ENCODE assay signal across 17 mouse cellular contexts in the genomic region with DNA sequence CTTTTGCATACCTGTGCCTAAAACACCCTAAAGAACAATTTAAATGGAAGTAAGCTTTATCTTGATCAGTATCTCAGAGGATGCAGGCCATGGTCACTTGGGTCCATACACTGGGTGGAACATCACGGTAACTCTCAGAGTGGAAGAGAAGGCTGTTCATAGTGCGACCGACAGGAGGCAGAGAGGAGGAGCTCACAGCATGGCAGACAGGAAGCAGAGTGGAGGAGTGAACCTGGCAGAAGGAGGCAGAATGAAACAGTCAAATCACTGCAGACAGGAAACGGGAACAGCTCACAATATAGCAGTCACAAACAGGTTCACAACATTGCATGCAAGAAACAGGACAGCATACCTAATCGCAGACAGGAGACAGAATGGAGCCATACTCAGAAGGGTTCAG.
A peak's percentile ranks its signal among the peaks of the same experiment; 100 is the strongest.
DNase-seq lines count a peak whose midpoint lies in the region; ATAC-seq and TF ChIP-seq lines count a peak whose summit lies in the region.
"Had no signal": no experiment of that assay in that cellular context is flagged by ENCODE, and none has a peak within 500 bp of the region (broad histone marks: within the 10 kb centered on the region; RNA-seq: fewer than 3 reads in every experiment).

No protein-coding gene starts in this region.

- H3K4me1 ChIP-seq in forebrain, embryonic 11.5 days (replicated peaks; ENCODE audit: control insufficient read depth, insufficient read depth, low read length), result no peaks in the 10 kb centered on the region; the same call in 1 of the 2 replicates
- no peaks in the 10 kb centered on the region for H3K4me1 ChIP-seq in forebrain, embryonic 13.5 days
- no peaks in the 10 kb centered on the region for H3K4me1 ChIP-seq in lung, embryonic 14.5 days (ENCODE audit: insufficient read depth)
- H3K4me1 ChIP-seq: hindbrain, embryonic 15.5 days; midbrain, embryonic 12.5 days had no signal

- no peaks in the 10 kb centered on the region for H3K36me3 ChIP-seq in forebrain, embryonic 11.5 days (ENCODE audit: control insufficient read depth, insufficient read depth, low read length)
- H3K36me3 ChIP-seq in forebrain, embryonic 13.5 days (ENCODE audit: poor library complexity, severe bottlenecking), result no peaks in the 10 kb centered on the region
- H3K36me3 ChIP-seq in lung, embryonic 14.5 days (ENCODE audit: insufficient read depth), result no peaks in the 10 kb centered on the region
- H3K36me3 ChIP-seq: forebrain, embryonic 10.5 days; hindbrain, embryonic 15.5 days; midbrain, embryonic 12.5 days had no signal

- WGBS in forebrain, embryonic 11.5 days, result 85% methylated on average over 5 of the region's 5 CpGs
- 83% methylated on average over 5 of the region's 5 CpGs for WGBS in forebrain, embryonic 13.5 days
- WGBS in lung, embryonic 14.5 days, result 85% methylated on average over 5 of the region's 5 CpGs

- DNase-seq in forebrain, embryonic 11.5 days (ENCODE audit: low spot score), result peak; percentile 33
- DNase-seq in lung, embryonic 14.5 days, result no peak
- DNase-seq in lung, postnatal 10 days, result no peak
- peak; percentile 34 for DNase-seq in thymus, postnatal 14 days
- DNase-seq in left cerebral cortex, adult 2 months (ENCODE audit: extremely low spot score in 1 of 2, low spot score in 2 of 2), result no peak
- DNase-seq in spleen, postnatal 36 days (ENCODE audit: low spot score in 2 of 2), result no peak
- DNase-seq: adrenal gland, adult 2 months; cerebellum, adult 9-11 months; heart, adult 18-20 months; heart, postnatal 14 days; layer of hippocampus, adult 9-11 months; right cerebral cortex, postnatal 25 days had no signal

- ATAC-seq in forebrain, embryonic 11.5 days (replicated peaks; ENCODE audit: low FRiP score), result no peak
- no peak for ATAC-seq in forebrain, embryonic 13.5 days
- no peak for ATAC-seq in lung, embryonic 14.5 days (ENCODE audit: insufficient read depth)
- peak; percentile 63 for ATAC-seq in activated CD4-positive, CD25-positive, alpha-beta regulatory T cell, adult 4 months

- no peak overlapping the region for H3K4me2 ChIP-seq in forebrain, embryonic 11.5 days (ENCODE audit: low read depth, low read length, severe bottlenecking)
- no peak overlapping the region for H3K4me2 ChIP-seq in forebrain, embryonic 13.5 days
- no peak overlapping the region for H3K4me2 ChIP-seq in lung, embryonic 14.5 days
- H3K4me2 ChIP-seq: hindbrain, embryonic 15.5 days; midbrain, embryonic 12.5 days had no signal

- 0 out of 2 replicates have a peak, but pooled peaks have one; percentile 20 for TF ChIP-seq CTCF in lung, embryonic 14.5 days (IDR thresholded peaks at IDR 0.05; ENCODE audit: low read depth)
- TF ChIP-seq CTCF in left cerebral cortex, adult 2 months (IDR thresholded peaks at IDR 0.05), result no peak; the same call in 1 of the 2 replicates

- no peak overlapping the region for H3K27ac ChIP-seq in forebrain, embryonic 11.5 days (ENCODE audit: low read depth, low read length)
- H3K27ac ChIP-seq in forebrain, embryonic 13.5 days, result no peak overlapping the region
- H3K27ac ChIP-seq in lung, embryonic 14.5 days (ENCODE audit: low read depth), result no peak overlapping the region
- H3K27ac ChIP-seq in left cerebral cortex, adult 2 months, result no peak overlapping the region
- H3K27ac ChIP-seq: forebrain, embryonic 10.5 days; hindbrain, embryonic 15.5 days; midbrain, embryonic 12.5 days had no signal

- no peaks in the 10 kb centered on the region for H3K27me3 ChIP-seq in forebrain, embryonic 11.5 days (ENCODE audit: control insufficient read depth, insufficient read depth, low read length)
- peaks cover 3% of the 10 kb centered on the region for H3K27me3 ChIP-seq in forebrain, embryonic 13.5 days
- no peaks in the 10 kb centered on the region for H3K27me3 ChIP-seq in lung, embryonic 14.5 days (ENCODE audit: insufficient read depth, low read length)
- H3K27me3 ChIP-seq: hindbrain, embryonic 15.5 days; midbrain, embryonic 12.5 days had no signal

- H3K9me3 ChIP-seq in forebrain, embryonic 11.5 days (ENCODE audit: control insufficient read depth, low read length), result no peaks in the 10 kb centered on the region
- H3K9me3 ChIP-seq in forebrain, embryonic 13.5 days (replicated peaks), result 0 out of 2 replicates have a peak, but pooled peaks cover 3% of the 10 kb centered on the region
- no peaks in the 10 kb centered on the region for H3K9me3 ChIP-seq in lung, embryonic 14.5 days (ENCODE audit: low read depth, low read length)
- H3K9me3 ChIP-seq: hindbrain, embryonic 15.5 days; midbrain, embryonic 12.5 days had no signal

- no peak overlapping the region for H3K4me3 ChIP-seq in forebrain, embryonic 11.5 days (ENCODE audit: low read depth, low read length)
- H3K4me3 ChIP-seq in forebrain, embryonic 13.5 days, result no peak overlapping the region
- no peak overlapping the region for H3K4me3 ChIP-seq in lung, embryonic 14.5 days (ENCODE audit: low read depth, low read length)
- no peak overlapping the region for H3K4me3 ChIP-seq in left cerebral cortex, adult 2 months
- H3K4me3 ChIP-seq: forebrain, embryonic 10.5 days; hindbrain, embryonic 15.5 days; midbrain, embryonic 12.5 days had no signal

- intact Hi-C loops in left cerebral cortex, adult 2 months (cut with DNase I), result no loop called here

- no peak overlapping the region for H3K9ac ChIP-seq in forebrain, embryonic 11.5 days (ENCODE audit: low read length)
- H3K9ac ChIP-seq in forebrain, embryonic 13.5 days, result no peak overlapping the region
- H3K9ac ChIP-seq in lung, embryonic 14.5 days, result no peak overlapping the region
- H3K9ac ChIP-seq: hindbrain, embryonic 15.5 days; midbrain, embryonic 12.5 days had no signal

Comparison
In these comparisons a context has a peak if more than half of its experiments do, and no peak if none do; other contexts are left out.
1. DNase-seq: peak in forebrain, embryonic 11.5 days (single experiment) and thymus, postnatal 14 days (single experiment); none in lung, embryonic 14.5 days (single experiment), lung, postnatal 10 days (single experiment), left cerebral cortex, adult 2 months (0 of 2) and spleen, postnatal 36 days (0 of 2).